Mouse (Mus musculus) telencephalon, adult 2 months (tissue): ENCODE data around the gene Cbarp.
A peak's percentile ranks its signal among the peaks of the same experiment; 100 is the strongest.

Experiments
- DNase-seq: peaks from one replicate; pipeline ENCODE4 v3.0.0-alpha.2; 2011; ENCODE audit warnings: low read depth, low spot score

Cbarp gene

GRCm38 (mm10) chr10:80144864-80145838 is 4.5 kb upstream of the Cbarp start:
- DNase-seq, result no peak

DNA sequence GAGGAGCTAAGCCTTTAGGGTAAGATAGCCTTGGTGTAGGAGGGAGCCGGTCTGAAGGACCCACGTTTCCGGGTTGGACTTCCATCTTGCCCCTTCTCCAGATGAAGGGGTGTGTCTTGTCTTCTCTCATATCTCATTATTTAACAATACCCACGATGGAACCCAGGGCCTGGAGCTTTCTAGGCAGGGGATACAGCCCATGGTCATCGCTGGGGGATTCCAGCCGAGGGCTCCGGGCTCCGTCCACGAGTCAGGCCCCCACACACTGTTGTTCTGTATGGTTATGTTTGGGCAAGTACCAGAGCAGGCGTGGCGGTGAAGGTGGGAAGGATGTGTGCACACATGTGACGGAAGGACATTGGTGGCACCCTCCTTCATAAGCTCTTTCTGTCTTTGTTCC is 3.5 kb upstream of the Cbarp start:
- DNase-seq, result no peak

DNA sequence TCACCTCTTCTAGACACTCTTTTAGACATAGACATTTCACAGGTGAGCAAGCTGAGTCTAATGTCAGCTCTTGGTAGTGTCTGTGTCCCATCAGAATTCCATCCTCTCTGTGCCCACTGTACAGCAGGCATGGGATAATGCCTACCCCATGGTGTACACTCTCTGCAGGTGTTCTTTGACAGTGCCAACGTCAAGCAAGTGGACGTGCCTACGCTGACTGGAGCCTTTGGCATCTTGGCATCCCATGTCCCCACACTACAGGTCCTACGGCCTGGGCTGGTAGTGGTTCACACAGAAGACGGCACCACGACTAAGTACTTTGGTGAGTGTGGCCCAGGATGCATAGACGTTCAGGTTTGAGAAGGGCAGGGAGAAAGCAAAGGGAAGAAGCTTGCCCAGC is 3.0 kb upstream of the Cbarp start:
- DNase-seq, result no peak

- DNase-seq, result no peak
Observed at GRCm38 (mm10) chr10:80142530-80142925, 1.9 kb upstream of the Cbarp start.

DNA sequence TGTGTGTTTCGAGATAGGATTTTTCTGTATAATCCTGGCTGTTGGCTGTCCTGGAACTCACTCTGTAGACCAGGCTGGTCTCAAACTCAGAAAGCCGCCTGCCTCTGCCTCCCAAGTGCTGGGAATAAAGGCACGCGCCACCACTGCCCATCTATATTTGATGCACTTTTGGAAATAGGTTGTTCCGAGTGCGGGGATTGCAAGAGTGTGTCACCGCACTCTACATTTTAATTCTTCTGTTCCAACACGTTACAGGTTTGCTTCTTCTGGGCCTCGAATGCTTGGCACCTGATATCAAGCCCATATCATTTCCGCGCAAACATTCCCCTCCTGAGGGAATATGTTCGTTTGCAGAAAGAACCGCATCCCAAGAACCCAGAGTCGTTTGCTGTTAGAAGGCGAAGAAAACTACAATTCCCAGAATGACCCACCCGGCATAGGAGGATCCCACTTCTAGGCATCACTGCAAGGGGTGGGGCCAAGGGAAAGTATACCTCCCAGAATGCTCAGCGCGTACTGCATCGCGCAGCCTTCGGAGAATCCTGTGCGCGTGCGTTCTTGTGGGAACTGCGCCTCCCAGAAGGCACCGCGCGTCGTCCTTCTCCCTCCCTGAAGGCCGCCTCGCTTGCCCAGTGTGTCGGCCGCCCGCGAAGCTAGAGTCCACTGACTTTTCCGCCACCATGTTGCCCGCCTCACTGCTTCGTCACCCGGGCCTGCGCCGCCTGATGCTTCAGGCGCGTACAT is 1.3 kb upstream of the Cbarp start:
- peak; percentile 99 for DNase-seq

GRCm38 (mm10) chr10:80141243-80141642 is 608 bp upstream of the Cbarp start:
- DNase-seq, result peak; percentile 96

- no peak for DNase-seq
Observed at GRCm38 (mm10) chr10:80139975-80140665, 515 bp downstream of the Cbarp start.

DNA sequence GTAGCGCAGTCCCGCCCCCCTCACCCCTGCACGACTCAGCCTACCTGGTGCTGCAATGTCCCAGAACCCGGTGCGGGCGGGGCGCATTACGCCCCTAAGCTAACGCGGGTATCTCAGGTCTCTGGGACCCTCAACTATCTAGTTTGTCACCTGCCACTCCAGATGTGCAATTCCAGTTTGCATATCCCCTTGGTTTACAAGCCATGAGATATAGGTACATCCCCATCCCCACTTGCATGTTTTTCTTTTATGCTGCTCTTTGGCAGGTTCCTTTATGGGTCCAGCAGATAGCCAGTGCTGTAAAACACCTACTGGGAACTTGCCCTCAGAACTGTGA is 1.2 kb downstream of the Cbarp start:
- no peak for DNase-seq

- no peak for DNase-seq
Observed at GRCm38 (mm10) chr10:80138553-80139438, 1.8 kb downstream of the Cbarp start, which contains the start of gene Atp5d. Atp5d (plus strand) TSS chr10:80138632.

GRCm38 (mm10) chr10:80137626-80138552 is 2.7 kb downstream of the Cbarp start:
- no peak for DNase-seq

DNA sequence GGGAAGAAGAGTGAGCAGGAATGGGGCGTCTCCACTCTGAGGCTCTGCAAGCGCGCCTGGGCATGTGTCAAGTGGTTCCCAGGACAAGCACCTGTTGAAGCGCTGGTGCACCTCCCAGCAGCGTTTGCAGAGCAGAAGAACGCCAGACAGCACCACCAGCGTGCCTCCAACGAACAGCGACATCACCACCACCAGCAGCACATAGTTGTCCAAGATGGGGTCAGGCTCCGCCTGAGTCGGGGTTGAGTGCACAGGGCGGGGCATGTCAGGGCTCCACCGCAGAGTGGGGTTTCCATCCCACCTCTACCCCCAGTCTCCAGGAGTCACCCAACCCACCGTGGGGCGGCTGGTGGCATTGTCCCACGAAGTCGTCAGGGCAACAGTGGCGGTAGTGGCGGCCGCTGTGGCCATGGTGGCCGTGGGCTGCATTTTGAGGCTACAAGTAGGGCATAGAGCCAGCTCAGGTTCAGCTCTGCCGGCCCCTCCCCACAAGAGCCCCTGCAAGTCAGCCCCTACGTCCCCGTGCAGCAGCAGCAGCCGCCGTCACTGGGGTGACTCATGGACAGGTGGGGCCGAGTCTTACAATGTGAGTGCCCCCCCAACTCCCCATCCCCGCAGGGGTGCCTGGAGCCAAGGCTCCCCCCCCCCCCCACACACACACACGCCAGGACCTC is 3.5 kb downstream of the Cbarp start:
- DNase-seq, result no peak

DNA sequence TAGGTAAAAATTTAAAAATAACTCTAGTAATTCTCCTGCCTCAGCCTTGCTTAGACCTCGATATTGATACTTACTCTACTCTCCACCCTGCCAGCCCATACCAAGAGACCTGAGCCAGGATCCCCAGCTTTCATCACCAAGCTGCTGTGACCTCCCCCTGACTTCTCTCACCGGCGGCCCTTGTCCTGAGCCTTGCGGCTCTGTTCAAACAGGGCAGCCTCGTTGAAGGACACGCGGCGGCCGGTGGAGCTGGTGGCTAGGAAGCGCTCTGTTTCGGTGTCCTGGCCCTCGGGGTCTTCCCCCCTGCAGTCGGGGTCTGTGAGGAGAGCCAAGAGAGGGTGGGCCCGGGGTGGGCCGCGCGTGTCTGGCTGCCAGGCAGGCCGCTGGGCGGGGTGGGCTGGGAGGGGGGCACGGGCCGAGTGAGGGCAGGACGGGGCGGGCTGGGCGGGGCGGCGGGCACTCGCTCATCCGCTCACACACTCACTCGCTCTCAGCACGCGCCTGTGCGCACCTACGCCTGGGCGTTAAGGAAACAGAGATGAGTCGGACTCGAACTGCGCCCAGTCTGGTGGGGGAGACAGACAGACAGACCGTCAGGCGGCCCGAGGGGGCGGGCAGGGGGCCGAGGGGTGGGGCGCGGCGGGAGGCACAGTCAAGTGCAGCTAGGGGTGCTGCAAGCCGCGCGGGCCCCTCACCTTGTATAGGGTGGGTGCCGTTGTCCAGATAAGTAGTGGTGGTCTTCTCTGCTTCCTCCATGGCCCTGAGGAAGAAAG is 4.3 kb downstream of the Cbarp start:
- DNase-seq, result no peak

- no peak for DNase-seq
Observed at GRCm38 (mm10) chr10:80135641-80136040, 5.0 kb downstream of the Cbarp start.

DNA sequence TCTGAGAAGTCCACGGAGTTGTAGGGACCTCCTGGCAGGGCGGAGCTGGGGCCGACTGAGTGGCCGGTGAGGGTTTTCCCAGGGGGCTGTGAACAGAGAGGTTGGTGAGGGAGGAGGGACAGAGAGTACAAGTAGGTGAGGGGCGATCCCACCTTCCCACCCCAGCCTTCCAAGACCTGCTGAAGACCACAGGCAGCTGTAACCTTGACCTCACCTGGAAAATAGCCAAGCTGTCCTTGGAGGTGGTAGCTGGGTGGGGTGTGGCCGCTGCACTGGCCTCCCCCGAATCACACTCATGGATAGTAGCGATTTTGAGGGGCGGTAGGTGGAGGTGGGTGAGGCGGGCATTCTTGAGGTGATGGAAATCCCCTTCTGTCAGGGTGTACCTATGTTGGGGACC is 5.5 kb downstream of the Cbarp start:
- no peak for DNase-seq

DNA sequence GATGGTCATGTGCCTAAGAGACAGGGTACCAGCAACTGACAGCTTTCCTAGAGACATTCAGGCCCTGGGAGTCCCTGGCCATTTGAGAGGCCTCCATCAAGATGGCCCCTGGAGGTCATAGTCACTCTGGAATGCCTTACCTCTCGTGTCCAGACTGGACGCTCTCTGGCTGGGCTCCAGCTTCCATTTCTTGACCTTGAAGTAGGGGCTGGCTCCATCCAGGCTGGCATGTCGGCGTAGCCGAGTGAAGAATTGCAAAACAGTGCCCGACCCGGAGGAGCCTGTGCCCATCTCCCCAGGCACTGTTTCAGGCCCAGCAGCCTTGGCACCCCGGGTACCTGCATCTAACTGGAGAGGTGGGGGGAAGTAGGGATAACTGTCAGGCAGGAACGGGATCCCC is 6.2 kb downstream of the Cbarp start:
- DNase-seq, result no peak

DNA sequence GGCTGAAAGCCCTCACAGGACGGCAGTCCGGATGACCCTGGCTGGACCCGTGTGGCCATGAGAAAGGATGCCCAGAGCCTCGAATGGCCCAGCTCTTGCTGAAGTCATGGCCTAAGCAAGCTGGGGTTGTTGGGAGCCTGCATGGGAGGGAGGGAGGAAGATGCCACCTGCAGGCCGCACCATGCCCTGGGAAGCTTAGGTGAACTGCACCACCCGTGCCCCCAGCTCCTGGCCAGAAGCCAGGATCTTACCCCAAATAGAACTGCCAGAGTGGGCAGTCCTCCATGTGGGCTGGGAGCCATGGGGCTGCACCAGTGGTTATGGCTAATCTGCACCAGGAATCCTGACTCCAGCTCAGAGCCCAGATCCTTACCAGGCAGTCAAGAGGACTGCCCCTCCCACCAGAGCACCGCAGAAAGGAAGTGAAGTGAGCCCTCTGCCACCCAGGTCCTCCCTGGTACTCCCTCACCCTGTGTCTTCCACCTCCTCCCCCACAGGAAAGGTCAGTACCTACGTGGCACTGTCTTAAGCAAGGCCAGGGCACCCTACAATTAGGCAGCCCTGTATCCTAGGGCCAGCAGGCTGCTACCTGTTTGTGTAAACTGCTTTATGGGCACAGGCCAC is 7.3 kb downstream of the Cbarp start:
- no peak for DNase-seq

DNA sequence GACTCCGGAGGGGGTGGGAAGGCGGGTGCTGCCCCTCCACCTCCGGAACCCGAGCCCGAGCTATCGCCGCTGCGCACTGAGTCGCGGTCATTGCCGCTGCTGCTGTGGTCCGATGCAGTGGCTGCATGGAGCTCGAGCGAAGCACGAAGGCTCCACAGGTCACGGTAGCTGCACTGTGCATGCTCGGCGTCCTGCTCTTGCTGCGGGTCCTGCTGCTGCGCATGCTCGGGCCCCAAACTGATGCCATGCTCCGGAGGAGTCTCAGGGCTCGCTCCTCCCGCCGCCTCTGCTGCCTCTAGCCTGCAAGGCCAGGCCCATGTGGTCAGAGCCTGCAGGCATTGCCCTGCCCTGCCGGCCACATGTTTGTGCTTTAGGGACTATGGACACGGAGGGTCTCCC is 8.7 kb downstream of the Cbarp start:
- no peak for DNase-seq

DNA sequence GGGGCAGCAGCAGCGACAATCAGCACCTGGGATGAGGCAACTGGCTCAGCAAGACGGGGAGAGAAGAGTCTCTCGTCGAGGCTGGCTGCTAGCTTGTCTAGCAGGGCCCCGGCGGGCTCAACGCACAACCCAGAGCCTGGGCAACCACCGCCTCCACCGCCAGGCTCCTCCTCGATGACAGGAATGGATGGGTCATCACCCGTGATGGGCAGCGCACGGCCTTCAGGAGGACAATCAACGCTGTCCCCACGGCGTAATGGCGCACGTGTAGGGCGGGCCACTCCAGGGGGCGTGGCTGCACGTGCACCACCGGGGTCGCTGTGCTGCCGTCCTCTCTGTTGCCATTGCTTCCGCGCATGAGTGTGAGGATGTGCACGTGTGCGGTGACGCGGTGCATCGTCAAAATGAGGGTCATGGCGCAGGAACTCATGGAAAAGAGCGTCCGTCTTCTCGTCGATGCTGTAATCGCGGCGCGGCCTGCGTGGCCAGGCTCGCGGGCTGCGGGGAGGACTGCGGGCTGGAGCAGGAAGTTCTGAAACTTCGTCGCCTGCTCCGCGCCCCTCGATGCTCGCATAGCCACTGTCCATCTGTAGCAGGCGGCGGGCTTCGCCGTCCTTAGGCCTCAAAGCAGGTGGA is 9.2 kb downstream of the Cbarp start:
- no peak for DNase-seq
